ENCODE assay signal across 9 mouse cellular contexts in genomic region chr2:32316887-32317656, GRCm38 (mm10). TPM values are rescaled to one million over a fixed set of nuclear protein-coding genes. Genes with fewer than 3 reads are reported as not detected.
A peak's percentile ranks its signal among the peaks of the same experiment; 100 is the strongest.
DNase-seq lines count a peak whose midpoint lies in the region; ATAC-seq and TF ChIP-seq lines count a peak whose summit lies in the region.
"Had no signal": no experiment of that assay in that cellular context is flagged by ENCODE, and none has a peak within 500 bp of the region (broad histone marks: within the 10 kb centered on the region; RNA-seq: fewer than 3 reads in every experiment).

No protein-coding gene starts in this region.

- no peak overlapping the region for H3K4me2 ChIP-seq in forebrain, embryonic 11.5 days (ENCODE audit: low read depth, low read length, severe bottlenecking)
- no peak overlapping the region for H3K4me2 ChIP-seq in forebrain, embryonic 16.5 days (ENCODE audit: low read length)
- no peak overlapping the region for H3K4me2 ChIP-seq in lung, postnatal 0 days (replicated peaks; ENCODE audit: low read depth, low read length)
- H3K4me2 ChIP-seq in hindbrain, embryonic 11.5 days (replicated peaks; ENCODE audit: low read depth, low read length) = no peak overlapping the region
- H3K4me2 ChIP-seq in neural tube, embryonic 13.5 days = no peak overlapping the region

- TF ChIP-seq EP300 in lung, postnatal 0 days (IDR thresholded peaks at IDR 0.05) = no peak

- peaks cover 3% of the 10 kb centered on the region for H3K27me3 ChIP-seq in forebrain, embryonic 11.5 days (ENCODE audit: control insufficient read depth, insufficient read depth, low read length)
- H3K27me3 ChIP-seq in forebrain, embryonic 16.5 days (replicated peaks; ENCODE audit: control insufficient read depth, insufficient read depth, low read length) = no peaks in the 10 kb centered on the region
- H3K27me3 ChIP-seq in lung, postnatal 0 days (replicated peaks; ENCODE audit: insufficient read depth, low read length) = no peaks in the 10 kb centered on the region
- H3K27me3 ChIP-seq in hindbrain, embryonic 11.5 days (ENCODE audit: control insufficient read depth, insufficient read depth, low read length) = no peaks in the 10 kb centered on the region; the same call in 1 of the 2 replicates
- peaks cover 40% of the 10 kb centered on the region for H3K27me3 ChIP-seq in neural tube, embryonic 13.5 days

- H3K4me3 ChIP-seq in forebrain, embryonic 11.5 days (ENCODE audit: low read depth, low read length) = no peak overlapping the region
- no peak overlapping the region for H3K4me3 ChIP-seq in forebrain, embryonic 16.5 days (replicated peaks; ENCODE audit: low read length)
- H3K4me3 ChIP-seq in lung, postnatal 0 days (ENCODE audit: low read depth, low read length) = no peak overlapping the region
- no peak overlapping the region for H3K4me3 ChIP-seq in hindbrain, embryonic 11.5 days (ENCODE audit: low read depth, low read length)
- H3K4me3 ChIP-seq in neural tube, embryonic 13.5 days = no peak overlapping the region

- H3K36me3 ChIP-seq in forebrain, embryonic 11.5 days (ENCODE audit: control insufficient read depth, insufficient read depth, low read length) = no peaks in the 10 kb centered on the region
- 0 out of 2 replicates have a peak, but pooled peaks cover 2% of the 10 kb centered on the region for H3K36me3 ChIP-seq in forebrain, embryonic 16.5 days (ENCODE audit: control insufficient read depth, insufficient read depth)
- H3K36me3 ChIP-seq in lung, postnatal 0 days (ENCODE audit: insufficient read depth, low read length) = no peaks in the 10 kb centered on the region
- H3K36me3 ChIP-seq in hindbrain, embryonic 11.5 days (ENCODE audit: control insufficient read depth, insufficient read depth, low read length) = no peaks in the 10 kb centered on the region
- H3K36me3 ChIP-seq in neural tube, embryonic 13.5 days = peaks cover 31% of the 10 kb centered on the region

- WGBS in forebrain, embryonic 11.5 days = 80% methylated on average over 20 of the region's 20 CpGs
- WGBS in forebrain, embryonic 16.5 days = 73% methylated on average over 20 of the region's 20 CpGs
- WGBS in lung, postnatal 0 days = 31% methylated on average over 20 of the region's 20 CpGs
- WGBS in hindbrain, embryonic 11.5 days = 71% methylated on average over 20 of the region's 20 CpGs
- 71% methylated on average over 20 of the region's 20 CpGs for WGBS in neural tube, embryonic 13.5 days

- no peak for DNase-seq in forebrain, embryonic 11.5 days (ENCODE audit: low spot score)
- DNase-seq in lung, postnatal 0 days (ENCODE audit: low spot score) = peak; percentile 47
- DNase-seq in lung, adult 18-20 months = no peak
- DNase-seq in hindbrain, embryonic 11.5 days (ENCODE audit: low spot score) = peak; percentile 50
- DNase-seq in urinary bladder, postnatal 25 days (ENCODE audit: low spot score) = no peak
- DNase-seq in adrenal gland, postnatal 14 days = no peak
- DNase-seq: adrenal gland, postnatal 10 days had no signal

- H3K9me3 ChIP-seq in forebrain, embryonic 11.5 days (ENCODE audit: control insufficient read depth, low read length) = no peaks in the 10 kb centered on the region
- no peaks in the 10 kb centered on the region for H3K9me3 ChIP-seq in forebrain, embryonic 16.5 days (ENCODE audit: control insufficient read depth, low read length)
- no peaks in the 10 kb centered on the region for H3K9me3 ChIP-seq in lung, postnatal 0 days (ENCODE audit: low read length)
- no peaks in the 10 kb centered on the region for H3K9me3 ChIP-seq in hindbrain, embryonic 11.5 days (ENCODE audit: control insufficient read depth, low read length)
- H3K9me3 ChIP-seq in neural tube, embryonic 13.5 days = no peaks in the 10 kb centered on the region

- TF ChIP-seq CTCF in lung, postnatal 0 days (IDR thresholded peaks at IDR 0.05) = no peak

- peak overlapping the region; percentile 59; the same call in 1 of the 2 replicates for H3K27ac ChIP-seq in forebrain, embryonic 11.5 days (ENCODE audit: low read depth, low read length)
- no peak overlapping the region for H3K27ac ChIP-seq in forebrain, embryonic 16.5 days (ENCODE audit: low read length)
- H3K27ac ChIP-seq in lung, postnatal 0 days (ENCODE audit: low read length) = peak overlapping the region; percentile 59; the same call in 1 of the 2 replicates
- H3K27ac ChIP-seq in hindbrain, embryonic 11.5 days (ENCODE audit: low read depth, low read length) = peak overlapping the region; percentile 70
- peak overlapping the region; percentile 49; the same call in 1 of the 2 replicates for H3K27ac ChIP-seq in neural tube, embryonic 13.5 days (replicated peaks)

- H3K4me1 ChIP-seq in forebrain, embryonic 11.5 days (replicated peaks; ENCODE audit: control insufficient read depth, insufficient read depth, low read length) = peaks cover 9% of the 10 kb centered on the region; the same call in 1 of the 2 replicates
- peaks cover 11% of the 10 kb centered on the region for H3K4me1 ChIP-seq in forebrain, embryonic 16.5 days (replicated peaks; ENCODE audit: control insufficient read depth, insufficient read depth, low read length)
- H3K4me1 ChIP-seq in lung, postnatal 0 days (ENCODE audit: insufficient read depth, low read depth, low read length) = peaks cover 14% of the 10 kb centered on the region
- peaks cover 5% of the 10 kb centered on the region for H3K4me1 ChIP-seq in hindbrain, embryonic 11.5 days (replicated peaks; ENCODE audit: control insufficient read depth, insufficient read depth, low read length)
- H3K4me1 ChIP-seq in neural tube, embryonic 13.5 days (replicated peaks) = peaks cover 40% of the 10 kb centered on the region

- ATAC-seq in forebrain, embryonic 11.5 days (replicated peaks; ENCODE audit: low FRiP score) = no peak
- no peak for ATAC-seq in forebrain, embryonic 16.5 days
- ATAC-seq in lung, postnatal 0 days = peak; percentile 9
- ATAC-seq in hindbrain, embryonic 11.5 days (ENCODE audit: low FRiP score) = no peak
- ATAC-seq in neural tube, embryonic 13.5 days (ENCODE audit: low read depth) = peak; percentile 6; the same call in 1 of the 2 replicates

- H3K9ac ChIP-seq in forebrain, embryonic 11.5 days (ENCODE audit: low read length) = no peak overlapping the region
- no peak overlapping the region for H3K9ac ChIP-seq in forebrain, embryonic 16.5 days (replicated peaks; ENCODE audit: low read depth, low read length)
- H3K9ac ChIP-seq in lung, postnatal 0 days (replicated peaks; ENCODE audit: low read depth) = no peak overlapping the region; the same call in 1 of the 2 replicates
- no peak overlapping the region for H3K9ac ChIP-seq in hindbrain, embryonic 11.5 days (ENCODE audit: low read depth, low read length)
- H3K9ac ChIP-seq in neural tube, embryonic 13.5 days = no peak overlapping the region

RNA-seq across cellular contexts. Expression of gene Swi5, which starts 29.2 kb away (rescaled TPM):
- 345 and 373 TPM in 2 replicates for polyA plus RNA-seq in forebrain, embryonic 11.5 days (2014; fragmentation: Nextera tagmentation; extraction: Ambion mirVana)
- 362 and 368 TPM in 2 replicates for polyA plus RNA-seq in forebrain, embryonic 16.5 days (2015; fragmentation: Nextera tagmentation; extraction: Ambion mirVana)
- polyA plus RNA-seq in lung, postnatal 0 days (2015; fragmentation: Nextera tagmentation; extraction: Ambion mirVana) = 290 and 299 TPM in 2 replicates
- polyA plus RNA-seq in hindbrain, embryonic 11.5 days (2014; fragmentation: Nextera tagmentation; extraction: Ambion mirVana) = 185 and 378 TPM in 2 replicates
- 432 and 483 TPM in 2 replicates for polyA plus RNA-seq in neural tube, embryonic 13.5 days (2015; fragmentation: Nextera tagmentation; extraction: Ambion mirVana)
- 251 and 254 TPM in 2 replicates for total RNA-seq in adrenal gland, postnatal 14 days (2021)

RNA-seq across cellular contexts. Expression of gene Golga2, which starts 29.9 kb away (rescaled TPM):
- polyA plus RNA-seq in forebrain, embryonic 11.5 days (2014; fragmentation: Nextera tagmentation; extraction: Ambion mirVana) = 22.4 and 22.6 TPM in 2 replicates
- polyA plus RNA-seq in forebrain, embryonic 16.5 days (2015; fragmentation: Nextera tagmentation; extraction: Ambion mirVana) = 29.4 and 29.8 TPM in 2 replicates
- 20.0 and 21.9 TPM in 2 replicates for polyA plus RNA-seq in lung, postnatal 0 days (2015; fragmentation: Nextera tagmentation; extraction: Ambion mirVana)
- 14.6 and 17.7 TPM in 2 replicates for polyA plus RNA-seq in hindbrain, embryonic 11.5 days (2014; fragmentation: Nextera tagmentation; extraction: Ambion mirVana)
- polyA plus RNA-seq in neural tube, embryonic 13.5 days (2015; fragmentation: Nextera tagmentation; extraction: Ambion mirVana) = 27.8 and 30.0 TPM in 2 replicates
- 69.4 and 72.8 TPM in 2 replicates for total RNA-seq in adrenal gland, postnatal 14 days (2021)

RNA-seq across cellular contexts. Expression of gene Ciz1, which starts 35.1 kb away (rescaled TPM):
- polyA plus RNA-seq in forebrain, embryonic 11.5 days (2014; fragmentation: Nextera tagmentation; extraction: Ambion mirVana) = 62.6 and 69.0 TPM in 2 replicates
- polyA plus RNA-seq in forebrain, embryonic 16.5 days (2015; fragmentation: Nextera tagmentation; extraction: Ambion mirVana) = 64.3 and 64.6 TPM in 2 replicates
- polyA plus RNA-seq in lung, postnatal 0 days (2015; fragmentation: Nextera tagmentation; extraction: Ambion mirVana) = 20.1 and 20.4 TPM in 2 replicates
- 42.4 and 49.0 TPM in 2 replicates for polyA plus RNA-seq in hindbrain, embryonic 11.5 days (2014; fragmentation: Nextera tagmentation; extraction: Ambion mirVana)
- 49.9 and 51.1 TPM in 2 replicates for polyA plus RNA-seq in neural tube, embryonic 13.5 days (2015; fragmentation: Nextera tagmentation; extraction: Ambion mirVana)
- 61.8 and 67.0 TPM in 2 replicates for total RNA-seq in adrenal gland, postnatal 14 days (2021)

RNA-seq across cellular contexts. Expression of gene Dnm1, which starts 36.1 kb away (rescaled TPM):
- 12.4 and 12.8 TPM in 2 replicates for polyA plus RNA-seq in forebrain, embryonic 11.5 days (2014; fragmentation: Nextera tagmentation; extraction: Ambion mirVana)
- 26.9 and 38.4 TPM in 2 replicates for polyA plus RNA-seq in forebrain, embryonic 16.5 days (2015; fragmentation: Nextera tagmentation; extraction: Ambion mirVana)
- 5.0 and 5.1 TPM in 2 replicates for polyA plus RNA-seq in lung, postnatal 0 days (2015; fragmentation: Nextera tagmentation; extraction: Ambion mirVana)
- polyA plus RNA-seq in hindbrain, embryonic 11.5 days (2014; fragmentation: Nextera tagmentation; extraction: Ambion mirVana) = 17.4 and 22.6 TPM in 2 replicates
- 44.3 and 47.0 TPM in 2 replicates for polyA plus RNA-seq in neural tube, embryonic 13.5 days (2015; fragmentation: Nextera tagmentation; extraction: Ambion mirVana)
- 18.9 and 26.7 TPM in 2 replicates for total RNA-seq in adrenal gland, postnatal 14 days (2021)

RNA-seq across cellular contexts. Expression of gene Uck1, which starts 57.1 kb away (rescaled TPM):
- 78.4 and 89.0 TPM in 2 replicates for polyA plus RNA-seq in forebrain, embryonic 11.5 days (2014; fragmentation: Nextera tagmentation; extraction: Ambion mirVana)
- 93.9 and 108 TPM in 2 replicates for polyA plus RNA-seq in forebrain, embryonic 16.5 days (2015; fragmentation: Nextera tagmentation; extraction: Ambion mirVana)
- 50.9 and 57.7 TPM in 2 replicates for polyA plus RNA-seq in lung, postnatal 0 days (2015; fragmentation: Nextera tagmentation; extraction: Ambion mirVana)
- 56.0 and 64.1 TPM in 2 replicates for polyA plus RNA-seq in hindbrain, embryonic 11.5 days (2014; fragmentation: Nextera tagmentation; extraction: Ambion mirVana)
- 68.3 and 75.5 TPM in 2 replicates for polyA plus RNA-seq in neural tube, embryonic 13.5 days (2015; fragmentation: Nextera tagmentation; extraction: Ambion mirVana)
- total RNA-seq in adrenal gland, postnatal 14 days (2021) = 132 and 137 TPM in 2 replicates

Comparison
In these comparisons a context has a peak if more than half of its experiments do, and no peak if none do; other contexts are left out.
1. DNase-seq: peak in lung, postnatal 0 days (single experiment) and hindbrain, embryonic 11.5 days (single experiment); none in forebrain, embryonic 11.5 days (single experiment), lung, adult 18-20 months (0 of 2), urinary bladder, postnatal 25 days (single experiment) and adrenal gland, postnatal 14 days (single experiment).
2. ATAC-seq: peak in lung, postnatal 0 days (single experiment) and neural tube, embryonic 13.5 days (single experiment); none in forebrain, embryonic 11.5 days (single experiment), forebrain, embryonic 16.5 days (single experiment) and hindbrain, embryonic 11.5 days (single experiment).